Mouse (Mus musculus) lung, postnatal 25 days (tissue): Measurements from ENCODE around the gene Xcr1.

Experiments used
- DNase-seq: peaks from one replicate; pipeline ENCODE4 v3.0.0; 2022; ENCODE audit warnings: low spot score

Gene Xcr1

GRCm38 (mm10) chr9:123861929-123862328, at the start of gene Xcr1:
TSS of gene Xcr1 (minus strand) at chr9:123862029.
- no peak for DNase-seq

- DNase-seq: no peak
Observed at GRCm38 (mm10) chr9:123872049-123872448, 10.2 kb upstream of the Xcr1 start.

GRCm38 (mm10) chr9:123869167-123869784, 7.4 kb upstream of the Xcr1 start:
- no peak for DNase-seq

GRCm38 (mm10) chr9:123863641-123864040, 1.8 kb upstream of the Xcr1 start:
- DNase-seq: no peak

GRCm38 (mm10) chr9:123862895-123863616, 1.2 kb upstream of the Xcr1 start:
- no peak for DNase-seq

GRCm38 (mm10) chr9:123856836-123857235, 5.0 kb downstream of the Xcr1 start:
- DNase-seq: no peak

GRCm38 (mm10) chr9:123852449-123853390, 9.1 kb downstream of the Xcr1 start:
- DNase-seq: no peak

- DNase-seq: peak; percentile 99
Observed at GRCm38 (mm10) chr9:123851713-123852448, 9.9 kb downstream of the Xcr1 start, which contains the start of gene Fyco1. TSS of gene Fyco1 (minus strand) at chr9:123851899.

GRCm38 (mm10) chr9:123851062-123851712, 10.6 kb downstream of the Xcr1 start:
- peak; percentile 73 for DNase-seq

GRCm38 (mm10) chr9:123850705-123851061, 11.1 kb downstream of the Xcr1 start:
- DNase-seq: peak; percentile 69

- DNase-seq: no peak
Observed at GRCm38 (mm10) chr9:123849976-123850695, 11.7 kb downstream of the Xcr1 start.

GRCm38 (mm10) chr9:123846490-123846889, 15.3 kb downstream of the Xcr1 start:
- DNase-seq: no peak

- DNase-seq: no peak
Observed at GRCm38 (mm10) chr9:123845120-123845519, 16.7 kb downstream of the Xcr1 start.

- DNase-seq: no peak
Observed at GRCm38 (mm10) chr9:123844468-123844867, 17.4 kb downstream of the Xcr1 start.

- peak; percentile 50 for DNase-seq
Observed at GRCm38 (mm10) chr9:123840243-123840642, 21.6 kb downstream of the Xcr1 start.

GRCm38 (mm10) chr9:123835851-123836250, 26.0 kb downstream of the Xcr1 start:
- no peak for DNase-seq

- no peak for DNase-seq
Observed at GRCm38 (mm10) chr9:123828916-123829315, 32.9 kb downstream of the Xcr1 start.

GRCm38 (mm10) chr9:123826631-123827030, 35.2 kb downstream of the Xcr1 start:
- peak; percentile 50 for DNase-seq

- DNase-seq: no peak
Observed at GRCm38 (mm10) chr9:123818601-123819000, 43.2 kb downstream of the Xcr1 start.

GRCm38 (mm10) chr9:123815996-123816395, 45.8 kb downstream of the Xcr1 start:
- no peak for DNase-seq

- peak; percentile 15 for DNase-seq
Observed at GRCm38 (mm10) chr9:123815444-123815843, 46.4 kb downstream of the Xcr1 start.
